Mouse (Mus musculus) cortical plate, adult 2 months (tissue): ENCODE measurements around the gene Endog.
A peak's percentile ranks its signal among the peaks of the same experiment; 100 is the strongest.

Experiments
- CTCF ChIP-seq: fragments of 200-500 bp; IDR thresholded peaks from 2 replicates; pipeline ENCODE4 v1.5.1; 2011; ENCODE audit warnings: mild to moderate bottlenecking, control low read depth, low read length; ENCODE audit not compliant: insufficient read depth; ENCODE audit errors: extremely low read depth
- POLR2A ChIP-seq: fragments of 200-500 bp; IDR thresholded peaks from 2 replicates; pipeline ENCODE4 v1.6.1; 2011; ENCODE audit warnings: mild to moderate bottlenecking, low read length, control low read depth; ENCODE audit not compliant: insufficient read depth; ENCODE audit errors: extremely low read depth

GRCm38 (mm10) chr2:30133613-30134377 is 37.5 kb upstream of the Endog start, which contains the start of gene Tbc1d13:
- TF ChIP-seq CTCF (no peak), POLR2A (peak; percentile 99)
